Mouse (Mus musculus): ENCODE data around the gene Leng8.
A peak's percentile ranks its signal among the peaks of the same experiment; 100 is the strongest.

DNA sequence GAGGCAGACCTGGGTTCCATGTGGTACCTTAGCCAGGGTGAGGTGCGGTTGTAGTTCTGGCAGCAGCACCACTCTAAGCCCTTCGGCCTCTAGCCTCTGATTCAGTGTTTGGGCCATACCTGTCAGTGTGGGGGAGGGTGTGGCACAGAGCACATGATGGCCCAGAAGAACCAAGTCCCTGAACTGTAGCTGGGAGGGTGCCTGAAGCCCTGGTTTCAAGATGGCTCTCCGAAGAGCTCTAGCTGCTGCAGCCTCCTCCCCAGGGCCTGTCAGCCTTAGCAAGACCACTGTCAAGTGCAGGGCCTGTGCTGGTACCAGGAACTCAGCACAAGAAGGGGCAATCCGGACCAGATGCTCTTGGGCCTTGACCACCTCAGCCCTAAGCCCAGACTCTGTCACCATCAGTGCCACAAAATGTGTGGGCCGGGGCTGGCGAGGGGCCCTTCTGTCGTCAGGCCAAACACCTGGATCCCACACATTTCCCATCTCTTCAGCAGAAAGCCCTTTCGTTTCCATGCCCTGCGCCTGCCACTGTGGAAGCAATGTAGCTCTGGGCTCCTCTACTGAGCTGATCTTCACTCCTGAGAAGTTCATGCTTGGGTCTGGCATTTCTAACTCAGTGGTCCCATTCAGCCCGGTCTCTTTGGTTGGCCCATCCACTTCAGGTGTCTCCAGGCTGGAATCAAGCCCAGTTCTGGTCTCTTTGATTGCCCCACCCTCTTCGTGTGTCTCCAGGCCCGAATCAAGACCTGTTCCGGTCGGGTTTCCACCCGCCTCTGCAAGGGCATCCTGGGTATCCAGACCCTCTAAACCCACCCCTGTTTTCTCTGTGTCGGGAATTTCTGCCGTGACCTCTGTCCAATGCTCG lies 11.7 kb downstream of the Leng8 start:
- TF ChIP-seq POLR2A (IDR thresholded peaks at IDR 0.05; ENCODE audit: insufficient read depth, low read depth, low read length) (0 out of 2 replicates have a peak, but pooled peaks have one; percentile 39), CTCF (IDR thresholded peaks at IDR 0.05) (no peak)

Data from heart, adult 2 months (tissue).